Mouse (Mus musculus): ENCODE data around the gene 1110032A03Rik. TPM values are rescaled to one million over a fixed set of nuclear protein-coding genes. Genes with fewer than 3 reads are reported as not detected.

The 1110032A03Rik gene
- polyA plus RNA-seq (2012; rRNA removed): 60.8 and 68.2 TPM in 2 replicates

DNA sequence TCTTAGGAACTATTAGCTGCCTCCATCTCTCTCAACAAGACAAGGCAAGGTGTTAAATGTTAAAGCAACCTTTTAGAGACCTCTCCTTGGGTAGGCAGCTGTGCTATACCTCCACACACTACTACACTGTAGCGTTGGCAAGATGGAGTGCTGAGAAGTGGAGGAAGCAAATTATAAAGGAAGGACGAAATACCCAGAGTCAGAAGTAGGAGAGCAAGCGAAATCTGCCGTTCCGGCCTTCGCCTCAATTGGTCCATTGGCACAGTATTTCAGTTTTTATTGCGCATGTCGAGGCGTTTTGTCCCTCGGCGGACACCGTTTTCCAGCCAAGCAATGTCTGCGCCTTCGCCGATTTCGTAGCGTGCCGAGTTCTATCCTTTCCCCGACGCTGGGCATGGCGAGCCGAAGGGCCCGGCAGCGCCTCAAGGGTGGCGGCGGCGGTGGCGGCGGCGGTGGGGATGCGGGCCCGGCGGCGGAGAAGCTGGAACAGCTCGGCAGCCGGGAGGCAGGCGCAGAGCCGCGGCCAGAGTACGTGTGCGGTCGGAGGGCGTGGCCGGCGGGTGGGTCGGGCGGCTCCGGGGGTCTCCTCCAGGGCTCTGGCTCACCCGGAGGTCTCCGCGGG lies at the start of gene 1110032A03Rik, which contains the start of gene Alg9:
Gene 1110032A03Rik (minus strand): TSS at position 530 of the 622 bp plus-strand sequence.
Gene Alg9 (plus strand): TSS at position 29 of the 622 bp plus-strand sequence.
- peak; percentile 86 for DNase-seq (ENCODE audit: low spot score)

- no peak for DNase-seq (ENCODE audit: low spot score)
These were observed 48.6 kb upstream of the 1110032A03Rik start for GRCm38 (mm10) chr9:50823779-50824453.

DNA sequence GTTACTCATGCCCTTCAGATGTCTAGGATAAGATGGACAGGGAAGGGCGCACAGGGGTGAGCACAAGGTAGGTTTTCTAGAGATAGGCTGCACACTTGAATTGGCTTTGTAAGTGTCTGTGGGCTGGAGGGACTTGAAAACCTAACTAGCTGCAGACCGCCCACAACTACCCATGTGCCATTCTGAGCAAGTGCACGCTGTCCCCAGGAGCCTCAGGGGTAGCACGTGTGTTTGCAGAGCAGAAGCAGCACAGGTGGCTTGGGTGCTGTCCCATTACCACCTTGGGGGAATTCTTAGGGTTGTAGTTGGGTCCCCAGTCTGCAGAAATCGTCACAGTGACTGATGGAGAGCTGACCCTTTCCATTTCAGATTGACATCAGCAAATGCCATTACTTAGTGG lies 46.9 kb upstream of the 1110032A03Rik start:
- no peak for DNase-seq (ENCODE audit: low spot score)

GRCm38 (mm10) chr9:50821651-50822050 lies 46.3 kb upstream of the 1110032A03Rik start:
- DNase-seq (ENCODE audit: low spot score): no peak

DNA sequence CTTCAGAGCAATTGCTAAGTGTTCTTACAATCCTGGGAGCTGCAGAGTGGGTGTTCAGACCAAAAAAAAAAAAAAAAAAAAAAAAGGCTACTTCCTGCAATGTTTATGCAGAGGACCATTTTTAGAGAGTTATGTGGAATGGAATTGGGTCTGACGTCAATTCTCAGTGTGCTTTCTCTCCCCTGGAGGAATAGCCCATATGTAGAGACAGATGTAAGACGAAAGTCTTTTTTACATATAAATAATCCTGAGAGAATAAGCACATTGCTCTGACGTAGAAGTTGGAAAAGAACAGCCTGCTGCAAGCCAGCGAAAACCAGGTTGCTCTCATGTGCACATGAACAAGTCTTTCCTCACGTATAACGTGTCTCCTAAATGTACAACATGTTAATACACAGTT lies 44.4 kb upstream of the 1110032A03Rik start:
- DNase-seq (ENCODE audit: low spot score): no peak

DNA sequence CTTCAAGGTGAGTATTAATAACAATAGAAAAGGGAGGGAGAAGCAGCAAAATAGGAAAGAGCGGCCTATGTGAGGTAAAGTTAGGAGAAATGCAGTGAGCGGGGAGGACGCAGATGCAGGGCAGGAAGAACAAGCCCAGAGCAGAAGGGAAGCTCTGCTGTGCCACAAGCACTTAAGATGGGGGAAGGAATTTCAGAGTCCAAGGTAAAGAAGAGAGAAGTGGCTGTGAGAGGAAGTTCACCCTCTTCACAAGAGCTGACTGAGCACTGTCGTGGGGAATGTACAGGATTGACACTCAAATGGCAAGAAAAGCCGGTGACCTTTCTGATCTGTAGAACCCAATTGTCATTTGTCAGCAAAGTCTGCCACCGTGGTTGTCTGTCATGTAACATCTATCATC lies 42.7 kb upstream of the 1110032A03Rik start:
- DNase-seq (ENCODE audit: low spot score): no peak

DNA sequence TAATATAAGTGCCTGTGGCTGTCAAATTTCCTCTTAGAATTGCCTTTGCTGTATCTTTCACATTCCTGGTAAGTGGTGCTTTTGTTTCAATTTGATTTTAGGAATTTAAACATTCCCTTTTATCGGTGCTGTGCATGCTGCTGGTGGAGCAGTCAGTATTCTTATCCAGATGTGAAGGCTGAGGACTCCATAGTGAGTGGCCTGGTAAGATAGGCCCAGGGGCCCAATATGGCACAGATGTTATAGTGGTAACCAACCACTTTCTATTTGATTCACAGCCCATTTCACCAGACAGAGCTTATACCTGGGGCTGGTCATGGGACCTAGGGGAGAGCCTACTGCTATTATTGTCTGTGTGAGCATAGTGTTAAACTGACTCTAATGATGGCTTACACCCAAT lies 41.2 kb upstream of the 1110032A03Rik start:
- DNase-seq (ENCODE audit: low spot score): no peak

GRCm38 (mm10) chr9:50815666-50816065 lies 40.3 kb upstream of the 1110032A03Rik start:
- DNase-seq (ENCODE audit: low spot score): no peak

GRCm38 (mm10) chr9:50813796-50814195 lies 38.5 kb upstream of the 1110032A03Rik start:
- DNase-seq (ENCODE audit: low spot score): no peak

GRCm38 (mm10) chr9:50811746-50812145 lies 36.4 kb upstream of the 1110032A03Rik start:
- no peak for DNase-seq (ENCODE audit: low spot score)

- DNase-seq (ENCODE audit: low spot score): no peak
These were observed 35.9 kb upstream of the 1110032A03Rik start for GRCm38 (mm10) chr9:50811187-50811586.

DNA sequence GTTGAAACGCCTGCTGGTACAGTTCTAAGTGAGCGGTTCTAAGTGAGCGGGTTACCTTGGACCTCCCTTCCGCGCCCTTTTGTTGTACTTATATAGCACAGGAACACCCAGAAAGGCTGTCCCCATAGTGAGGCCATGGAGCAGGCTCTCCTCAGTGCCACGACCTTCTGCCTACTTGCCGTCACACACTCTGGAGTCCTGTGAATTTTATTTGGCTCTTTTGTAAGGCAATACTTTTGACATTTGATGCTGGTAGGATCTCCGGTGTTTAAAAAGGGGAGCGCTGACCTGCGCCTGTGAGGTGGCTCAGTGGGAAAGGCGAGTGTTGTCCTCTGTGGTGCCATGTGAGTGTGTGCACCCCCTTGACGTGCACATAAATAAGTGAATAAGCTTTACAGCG lies 33.8 kb upstream of the 1110032A03Rik start:
- DNase-seq (ENCODE audit: low spot score): no peak

- DNase-seq (ENCODE audit: low spot score): no peak
These were observed 33.2 kb upstream of the 1110032A03Rik start for GRCm38 (mm10) chr9:50808471-50808870.

DNA sequence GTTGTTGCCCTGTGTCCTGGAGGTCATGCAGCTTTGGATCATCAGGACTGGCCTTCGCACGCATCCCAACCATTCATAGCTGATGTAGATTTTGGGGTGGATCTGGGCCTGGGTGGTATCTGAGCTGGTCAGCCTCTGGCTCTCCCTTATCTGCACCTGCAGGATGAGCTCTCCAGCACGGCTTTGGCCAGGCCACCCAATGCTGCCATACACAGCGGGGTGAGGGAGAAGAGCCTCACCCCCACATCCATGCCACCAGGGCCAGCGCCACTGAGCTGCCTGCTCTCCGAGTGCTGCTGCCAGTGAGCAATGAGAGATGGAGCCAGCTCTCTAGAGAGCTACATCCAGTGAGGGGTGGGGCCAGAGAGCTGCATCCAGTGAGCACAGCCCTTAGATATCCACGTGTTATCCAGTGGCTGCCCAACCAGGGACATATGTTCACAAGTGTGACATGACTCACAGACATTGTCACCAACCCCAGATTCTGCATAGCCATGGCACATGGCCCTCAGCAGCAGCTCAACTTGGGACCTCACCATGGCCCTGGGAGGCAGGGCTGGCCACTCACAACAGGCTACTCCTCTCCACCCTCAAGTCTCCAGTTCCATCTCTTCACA lies 27.8 kb upstream of the 1110032A03Rik start:
- no peak for DNase-seq (ENCODE audit: low spot score)

DNA sequence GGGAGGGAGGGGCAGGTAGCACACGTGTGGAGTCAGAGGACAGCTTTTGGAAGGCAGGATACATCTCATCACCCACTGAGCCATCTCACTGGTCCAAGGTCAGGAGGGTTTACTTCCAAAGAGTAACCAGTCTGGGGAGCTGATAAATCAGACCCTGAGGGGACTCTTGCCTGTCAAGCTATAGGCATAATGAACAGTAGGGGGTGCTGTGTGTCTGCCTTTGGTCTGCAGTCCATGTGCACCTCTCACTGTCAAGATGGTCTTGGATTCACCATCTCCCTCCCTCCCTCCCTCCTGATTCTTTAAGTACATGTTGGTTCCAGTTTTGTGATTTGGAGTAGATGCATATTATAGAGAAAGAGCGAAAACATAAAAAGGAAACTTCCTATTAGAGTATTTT lies 25.7 kb upstream of the 1110032A03Rik start:
- DNase-seq (ENCODE audit: low spot score): no peak

GRCm38 (mm10) chr9:50798368-50798767 lies 23.0 kb upstream of the 1110032A03Rik start:
- no peak for DNase-seq (ENCODE audit: low spot score)

DNA sequence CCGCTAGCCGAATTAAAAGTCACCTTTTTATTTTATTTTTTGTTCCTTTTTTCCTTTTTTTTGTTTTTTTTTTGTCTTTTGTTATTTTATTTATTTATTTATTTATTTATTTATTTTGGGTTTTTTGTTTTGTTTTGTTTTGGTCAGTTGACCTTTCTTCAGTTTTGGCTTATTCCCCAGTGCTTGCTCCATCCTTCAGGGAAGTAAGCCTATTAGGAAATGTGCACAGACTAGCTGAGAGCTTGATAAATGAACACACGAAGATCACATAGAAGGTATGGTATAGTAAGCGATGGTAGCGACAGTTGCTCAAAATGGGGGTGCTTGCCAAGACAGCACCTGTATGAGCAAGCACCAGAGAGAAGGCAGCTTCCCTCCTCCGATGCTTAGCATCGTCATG lies 22.3 kb upstream of the 1110032A03Rik start:
- no peak for DNase-seq (ENCODE audit: low spot score)

DNA sequence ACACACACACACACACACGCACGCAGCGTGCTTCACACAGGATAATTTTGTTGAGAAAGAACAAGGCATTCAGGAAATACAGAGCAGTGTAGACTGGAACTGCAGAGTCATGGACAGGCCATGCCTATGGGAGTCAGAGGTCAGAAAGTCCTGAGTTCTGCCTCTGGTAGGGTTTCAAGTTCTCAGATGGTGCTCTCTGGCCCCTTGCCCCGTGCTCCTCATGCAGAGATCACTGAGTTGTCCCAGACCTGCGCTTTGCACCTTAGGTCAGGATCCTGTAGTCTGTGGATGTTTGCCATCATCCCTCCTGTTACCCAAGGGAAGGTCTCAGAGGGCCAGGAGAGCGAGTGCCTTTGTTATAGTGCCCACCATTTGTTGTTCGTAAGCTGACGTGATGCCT lies 21.5 kb upstream of the 1110032A03Rik start:
- DNase-seq (ENCODE audit: low spot score): no peak

DNA sequence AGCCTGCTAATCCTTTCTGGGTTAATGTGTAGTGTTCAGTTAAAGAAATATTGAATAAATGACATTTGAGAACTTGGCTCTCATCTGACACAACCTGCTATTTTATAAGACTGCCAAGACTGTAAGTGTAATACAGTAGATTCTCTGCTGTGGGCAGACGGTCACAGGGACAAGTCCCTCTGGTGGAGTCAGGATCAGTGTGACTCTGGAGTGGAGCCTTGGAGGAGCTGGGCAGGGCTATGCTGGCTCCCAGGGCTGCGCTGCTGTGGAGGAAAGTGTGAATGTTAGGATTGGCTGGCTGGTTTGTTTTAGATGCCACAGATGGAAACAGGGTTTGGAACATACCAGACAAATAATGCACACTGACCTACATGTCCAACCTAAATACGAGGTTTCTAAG lies 19.9 kb upstream of the 1110032A03Rik start:
- no peak for DNase-seq (ENCODE audit: low spot score)

GRCm38 (mm10) chr9:50782155-50782554 lies 6.8 kb upstream of the 1110032A03Rik start:
- no peak for DNase-seq (ENCODE audit: low spot score)

GRCm38 (mm10) chr9:50776162-50776760 lies 941 bp upstream of the 1110032A03Rik start:
- no peak for DNase-seq (ENCODE audit: low spot score)

DNA sequence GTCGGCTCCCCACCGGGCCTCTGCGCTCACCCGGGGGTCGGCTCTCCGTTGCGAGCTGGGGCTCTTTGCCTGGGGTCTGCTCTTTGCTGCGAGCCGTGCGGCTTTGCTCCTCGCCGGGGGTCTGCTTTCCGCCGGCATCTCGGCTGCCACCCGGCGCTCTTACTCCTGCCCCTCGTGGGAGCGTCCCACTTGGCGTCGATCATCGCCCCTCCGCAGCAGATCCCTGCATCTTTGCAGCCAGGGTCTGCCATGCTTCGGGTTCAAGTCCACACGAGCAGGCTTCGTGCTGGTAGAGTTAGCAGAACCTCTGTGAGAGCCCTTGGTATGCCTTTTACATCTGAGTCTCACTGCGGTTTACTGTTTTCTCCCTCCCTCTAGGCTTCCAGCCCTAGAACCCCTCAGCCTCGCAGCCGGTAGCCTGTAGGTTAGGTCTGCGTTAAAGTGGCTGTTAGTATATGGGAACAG lies 374 bp upstream of the 1110032A03Rik start:
- DNase-seq (ENCODE audit: low spot score): no peak

Data from urinary bladder, adult 2 months (tissue).